Mouse (Mus musculus): ENCODE data around the gene Gm29427.

Gene Gm29427

DNA sequence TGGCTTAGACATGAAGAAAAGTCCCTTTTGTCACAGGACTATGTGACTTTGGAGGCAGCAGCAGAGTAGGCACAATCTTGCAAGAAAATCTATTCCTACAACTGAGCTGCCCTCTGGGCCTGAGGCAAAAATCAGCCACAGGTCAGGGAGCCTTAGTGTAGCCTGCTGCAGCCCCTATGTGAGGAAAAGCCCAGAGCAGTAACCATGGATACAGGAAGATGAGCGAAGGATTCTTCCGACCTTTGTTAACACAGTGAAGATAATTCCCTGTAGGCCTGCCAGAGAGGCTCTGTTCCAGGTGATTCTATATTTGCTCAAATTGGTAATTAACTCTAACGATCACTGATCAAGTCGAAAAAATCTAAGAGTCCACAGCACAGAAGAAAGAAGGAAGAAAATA is 71.5 kb downstream of the Gm29427 start:
- no peak for DNase-seq

DNA sequence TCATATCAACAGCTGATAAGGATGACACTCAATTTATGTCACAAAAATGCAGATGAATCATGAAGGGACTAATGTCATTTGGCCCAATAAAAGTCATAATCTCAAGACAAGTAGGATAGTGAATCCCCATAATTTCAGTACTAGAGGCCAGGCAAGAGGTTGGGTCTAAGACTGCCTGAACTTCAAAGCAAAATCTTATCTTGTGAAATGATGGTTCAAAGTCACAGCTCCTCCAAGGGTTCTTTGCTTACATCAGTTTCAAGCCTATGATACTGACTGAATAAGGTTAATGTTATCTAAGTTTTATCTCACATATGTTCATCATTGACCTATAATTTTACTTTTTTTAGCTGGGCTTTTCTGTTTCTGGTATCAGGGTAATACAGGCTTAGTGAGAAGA is 74.6 kb downstream of the Gm29427 start:
- DNase-seq, result no peak

DNA sequence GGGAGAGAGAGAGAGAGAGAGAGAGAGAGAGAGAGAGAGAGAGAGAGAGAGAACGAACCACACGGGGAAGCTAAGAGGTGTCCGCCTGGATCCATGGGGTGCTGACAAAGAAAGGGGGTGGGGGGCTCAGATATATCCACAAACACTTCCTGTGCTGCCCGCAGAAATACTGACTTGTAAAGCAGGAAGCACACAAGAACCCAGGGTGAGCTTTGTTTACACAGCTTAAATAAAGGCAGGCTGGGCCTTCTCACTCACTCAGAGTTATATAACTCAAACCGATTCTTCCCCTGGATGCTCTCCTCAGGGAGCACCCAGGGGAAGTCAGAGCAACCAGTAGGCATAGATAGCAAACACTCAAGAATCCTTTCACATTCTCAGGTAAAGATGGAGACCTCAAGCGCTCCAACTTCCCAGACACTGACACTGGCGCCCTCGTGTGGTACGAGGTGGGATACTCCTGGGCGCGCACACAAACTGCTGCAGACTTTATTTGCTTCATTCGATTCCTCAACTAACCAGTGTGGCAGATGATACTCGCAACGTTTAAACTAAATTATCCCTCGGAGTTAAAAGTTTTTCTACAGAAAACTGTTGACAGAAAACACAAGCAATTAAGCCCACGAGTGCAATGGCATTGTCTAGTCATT is 81.7 kb downstream of the Gm29427 start:
- DNase-seq, result no peak

DNA sequence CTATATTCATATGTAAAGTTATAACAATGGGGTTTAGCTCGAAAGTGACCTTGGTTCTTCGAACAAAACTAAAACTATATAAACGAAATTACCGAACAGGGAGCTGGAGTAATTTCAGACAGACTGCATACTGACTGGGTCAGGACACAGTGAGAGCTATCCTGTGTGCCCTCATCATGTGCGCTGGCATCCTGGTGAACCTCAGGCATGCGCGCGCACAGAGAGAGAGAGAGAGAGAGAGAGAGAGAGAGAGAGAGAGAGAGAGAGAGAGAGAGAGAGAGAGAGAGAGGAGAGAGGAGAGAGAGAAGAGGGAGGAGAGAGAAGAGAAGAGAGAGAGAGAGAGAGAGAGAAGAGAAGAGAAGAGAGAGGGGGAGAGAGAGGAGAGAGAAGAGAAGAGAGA is 82.3 kb downstream of the Gm29427 start:
- DNase-seq, result no peak

DNA sequence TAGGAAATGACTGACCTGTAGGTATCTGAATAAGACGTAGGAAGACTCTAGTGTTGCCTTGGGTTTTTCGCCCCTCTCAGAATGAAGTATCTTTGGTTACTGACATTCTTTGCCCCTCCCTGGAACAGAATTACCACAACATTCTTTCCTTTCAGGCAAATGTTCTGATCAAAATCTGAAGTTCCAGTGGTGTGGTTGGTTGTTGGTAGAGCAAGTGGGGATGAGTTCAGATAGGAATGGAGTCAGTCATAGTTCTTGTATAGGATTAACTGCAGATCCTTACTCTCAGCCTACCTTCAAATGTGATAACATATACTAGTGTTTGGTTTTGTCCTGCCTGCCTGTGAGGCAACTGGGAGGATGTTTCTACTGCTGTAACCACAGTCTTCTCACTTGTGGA is 86.1 kb downstream of the Gm29427 start, which contains the start of gene Zp3r:
TSS of gene Zp3r (minus strand) at position 101 of the 400 bp plus-strand sequence.
- no peak for DNase-seq
